Mouse (Mus musculus): Measurements from ENCODE around the gene Tenm3. TPM values are rescaled to one million over a fixed set of nuclear protein-coding genes. Genes with fewer than 3 reads are reported as not detected.

The Tenm3 gene
- polyA plus RNA-seq, 1 experiment: 19.1 TPM

GRCm38 (mm10) chr8:48690665-48691395, 152.9 kb downstream of the Tenm3 start:
- Histone ChIP-seq H3K4me1 (ENCODE audit: control insufficient read depth, insufficient read depth, low read length) (no peaks in the 10 kb centered on the region), H3K4me3 (ENCODE audit: insufficient read depth, low read length) (no peak overlapping the region), H3K27ac (ENCODE audit: insufficient read depth, low read length) (no peak overlapping the region)
- TF ChIP-seq CTCF (IDR thresholded peaks at IDR 0.05; ENCODE audit: extremely low read depth, insufficient read depth, low read length) (no peak), POLR2A (IDR thresholded peaks at IDR 0.05; ENCODE audit: extremely low read depth, insufficient read depth, low read length) (no peak)

- Histone ChIP-seq H3K4me3 (ENCODE audit: insufficient read depth, low read length) (no peak overlapping the region), H3K27ac (ENCODE audit: insufficient read depth, low read length) (no peak overlapping the region), H3K4me1 (ENCODE audit: control insufficient read depth, insufficient read depth, low read length) (no peaks in the 10 kb centered on the region)
- no peak for TF ChIP-seq POLR2A (IDR thresholded peaks at IDR 0.05; ENCODE audit: extremely low read depth, insufficient read depth, low read length)
- no peak for TF ChIP-seq CTCF (IDR thresholded peaks at IDR 0.05; ENCODE audit: extremely low read depth, insufficient read depth, low read length)
Measured at GRCm38 (mm10) chr8:48688706-48689105, 155.0 kb downstream of the Tenm3 start.

DNA sequence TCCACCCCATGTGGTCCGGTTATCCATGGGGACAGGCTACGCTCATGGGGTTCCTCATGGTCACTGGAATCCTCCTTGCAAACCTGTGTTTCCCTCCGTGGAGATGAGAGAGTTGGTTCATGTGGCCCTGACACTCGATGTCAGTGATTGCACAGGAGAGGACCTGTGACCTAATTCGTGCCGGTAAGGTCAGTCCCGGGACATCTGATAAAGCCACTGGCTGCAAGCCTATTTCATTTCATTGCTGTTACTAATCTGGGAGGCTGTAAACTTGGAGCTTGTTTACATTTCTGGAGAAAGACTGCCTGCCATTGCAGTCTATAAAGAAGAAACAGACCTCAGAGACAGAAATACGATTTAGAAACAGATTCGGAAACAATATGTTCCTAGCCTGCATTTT, 155.6 kb downstream of the Tenm3 start:
- TF ChIP-seq POLR2A (IDR thresholded peaks at IDR 0.05; ENCODE audit: extremely low read depth, insufficient read depth, low read length) (no peak), CTCF (IDR thresholded peaks at IDR 0.05; ENCODE audit: extremely low read depth, insufficient read depth, low read length) (no peak)
- H3K27ac ChIP-seq (ENCODE audit: insufficient read depth, low read length): no peak overlapping the region
- H3K4me1 ChIP-seq (ENCODE audit: control insufficient read depth, insufficient read depth, low read length): no peaks in the 10 kb centered on the region
- H3K4me3 ChIP-seq (ENCODE audit: insufficient read depth, low read length): no peak overlapping the region

DNA sequence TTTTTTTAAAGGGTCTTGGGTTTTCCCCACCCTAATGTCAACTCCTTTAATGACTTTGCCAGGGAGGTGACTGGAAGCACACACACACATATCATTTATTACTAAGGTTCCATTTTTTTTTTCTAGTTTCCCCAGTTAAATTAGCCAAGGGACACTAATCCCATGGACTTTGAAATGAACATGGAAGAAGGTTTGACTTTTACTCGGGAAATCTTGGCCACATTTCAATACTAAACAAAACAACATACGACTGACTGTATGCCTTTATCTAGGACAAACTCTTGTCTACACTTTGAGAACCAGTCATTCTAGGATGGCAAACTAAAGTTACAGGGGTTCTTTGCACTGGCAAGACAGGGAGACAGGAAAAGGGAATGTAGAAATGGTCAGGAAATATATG, 170.3 kb downstream of the Tenm3 start:
- H3K27ac ChIP-seq (ENCODE audit: insufficient read depth, low read length): no peak overlapping the region

GRCm38 (mm10) chr8:48672471-48672870, 171.3 kb downstream of the Tenm3 start:
- no peaks in the 10 kb centered on the region for H3K4me1 ChIP-seq (ENCODE audit: control insufficient read depth, insufficient read depth, low read length)
- TF ChIP-seq POLR2A (IDR thresholded peaks at IDR 0.05; ENCODE audit: extremely low read depth, insufficient read depth, low read length) (no peak), CTCF (IDR thresholded peaks at IDR 0.05; ENCODE audit: extremely low read depth, insufficient read depth, low read length) (no peak)
- no peak overlapping the region for H3K4me3 ChIP-seq (ENCODE audit: insufficient read depth, low read length)
- no peak overlapping the region for H3K27ac ChIP-seq (ENCODE audit: insufficient read depth, low read length)

More for the DNA sequence above, 170.3 kb downstream of the Tenm3 start:
- Histone ChIP-seq H3K4me1 (ENCODE audit: control insufficient read depth, insufficient read depth, low read length) (no peaks in the 10 kb centered on the region), H3K4me3 (ENCODE audit: insufficient read depth, low read length) (no peak overlapping the region)
- no peak for TF ChIP-seq POLR2A (IDR thresholded peaks at IDR 0.05; ENCODE audit: extremely low read depth, insufficient read depth, low read length)
- no peak for TF ChIP-seq CTCF (IDR thresholded peaks at IDR 0.05; ENCODE audit: extremely low read depth, insufficient read depth, low read length)

DNA sequence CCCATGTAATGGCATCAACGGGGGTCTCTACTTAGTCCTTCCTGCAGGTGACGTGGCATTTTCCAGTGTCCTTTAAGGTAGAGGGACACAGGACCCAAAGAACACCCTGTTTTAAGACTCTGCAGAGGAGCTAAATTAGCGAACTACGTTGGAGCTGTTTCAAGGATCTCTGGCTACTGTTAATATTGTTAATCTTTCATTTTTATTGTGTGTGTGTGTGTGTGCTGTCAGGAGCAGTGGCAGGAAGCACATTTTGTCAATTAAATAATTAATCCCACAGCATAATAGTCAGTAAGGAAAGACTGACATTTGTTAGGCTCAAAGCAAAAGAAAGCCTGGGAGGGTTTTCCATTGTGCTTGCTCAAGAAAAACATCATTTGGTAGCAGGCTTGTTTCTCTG, 172.4 kb downstream of the Tenm3 start:
- no peak overlapping the region for H3K4me3 ChIP-seq (ENCODE audit: insufficient read depth, low read length)
- H3K27ac ChIP-seq (ENCODE audit: insufficient read depth, low read length): no peak overlapping the region
- TF ChIP-seq POLR2A (IDR thresholded peaks at IDR 0.05; ENCODE audit: extremely low read depth, insufficient read depth, low read length): no peak
- no peak for TF ChIP-seq CTCF (IDR thresholded peaks at IDR 0.05; ENCODE audit: extremely low read depth, insufficient read depth, low read length)
- H3K4me1 ChIP-seq (ENCODE audit: control insufficient read depth, insufficient read depth, low read length): no peaks in the 10 kb centered on the region

GRCm38 (mm10) chr8:48670895-48671294, 172.9 kb downstream of the Tenm3 start:
- H3K4me3 ChIP-seq (ENCODE audit: insufficient read depth, low read length): no peak overlapping the region
- no peak overlapping the region for H3K27ac ChIP-seq (ENCODE audit: insufficient read depth, low read length)
- no peaks in the 10 kb centered on the region for H3K4me1 ChIP-seq (ENCODE audit: control insufficient read depth, insufficient read depth, low read length)
- no peak for TF ChIP-seq POLR2A (IDR thresholded peaks at IDR 0.05; ENCODE audit: extremely low read depth, insufficient read depth, low read length)
- TF ChIP-seq CTCF (IDR thresholded peaks at IDR 0.05; ENCODE audit: extremely low read depth, insufficient read depth, low read length): no peak

GRCm38 (mm10) chr8:48670387-48670786, 173.4 kb downstream of the Tenm3 start:
- no peak overlapping the region for H3K4me3 ChIP-seq (ENCODE audit: insufficient read depth, low read length)
- no peak overlapping the region for H3K27ac ChIP-seq (ENCODE audit: insufficient read depth, low read length)
- H3K4me1 ChIP-seq (ENCODE audit: control insufficient read depth, insufficient read depth, low read length): no peaks in the 10 kb centered on the region
- no peak for TF ChIP-seq CTCF (IDR thresholded peaks at IDR 0.05; ENCODE audit: extremely low read depth, insufficient read depth, low read length)
- no peak for TF ChIP-seq POLR2A (IDR thresholded peaks at IDR 0.05; ENCODE audit: extremely low read depth, insufficient read depth, low read length)

DNA sequence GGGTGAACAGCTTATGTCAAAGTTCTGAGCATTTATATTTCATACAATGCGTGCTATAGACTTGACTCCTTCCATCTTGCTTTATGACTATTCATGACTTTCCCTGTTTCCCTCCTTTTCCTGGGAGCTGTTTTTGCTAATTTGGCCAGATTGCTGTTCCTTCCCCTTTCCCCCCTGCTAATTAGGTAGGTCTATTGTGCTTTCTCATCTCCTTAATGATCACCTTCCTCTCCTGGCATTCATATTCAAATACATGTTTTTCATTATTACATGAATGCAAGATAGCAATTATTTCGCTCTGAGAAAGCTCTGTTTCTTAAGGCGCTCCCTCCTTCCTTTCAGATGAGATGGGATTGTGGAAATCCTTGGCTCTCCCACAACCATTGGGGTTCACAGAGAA, 178.6 kb downstream of the Tenm3 start:
- TF ChIP-seq POLR2A (IDR thresholded peaks at IDR 0.05; ENCODE audit: extremely low read depth, insufficient read depth, low read length) (no peak), CTCF (IDR thresholded peaks at IDR 0.05; ENCODE audit: extremely low read depth, insufficient read depth, low read length) (no peak)
- no peak overlapping the region for H3K27ac ChIP-seq (ENCODE audit: insufficient read depth, low read length)
- no peak overlapping the region for H3K4me3 ChIP-seq (ENCODE audit: insufficient read depth, low read length)
- H3K4me1 ChIP-seq (ENCODE audit: control insufficient read depth, insufficient read depth, low read length): no peaks in the 10 kb centered on the region

GRCm38 (mm10) chr8:48659226-48659625, 184.5 kb downstream of the Tenm3 start:
- H3K27ac ChIP-seq (ENCODE audit: insufficient read depth, low read length): no peak overlapping the region
- TF ChIP-seq POLR2A (IDR thresholded peaks at IDR 0.05; ENCODE audit: extremely low read depth, insufficient read depth, low read length): no peak
- TF ChIP-seq CTCF (IDR thresholded peaks at IDR 0.05; ENCODE audit: extremely low read depth, insufficient read depth, low read length): no peak

More at GRCm38 (mm10) chr8:48659226-48659625, 184.5 kb downstream of the Tenm3 start:
- Histone ChIP-seq H3K4me3 (ENCODE audit: insufficient read depth, low read length) (no peak overlapping the region), H3K4me1 (ENCODE audit: control insufficient read depth, insufficient read depth, low read length) (no peaks in the 10 kb centered on the region)
